Mouse (Mus musculus) forebrain, embryonic 11.5 days (tissue): ENCODE data around the gene Calhm6. TPM values are rescaled to one million over a fixed set of nuclear protein-coding genes. Genes with fewer than 3 reads are reported as not detected.

Experiments used
- ATAC-seq: fragments of 200-750 bp; cut with Nextera tagmentation; replicated peaks from 2 replicates; pipeline ENCODE4 v1.8.0; 2017; ENCODE audit warnings: moderate TSS enrichment; ENCODE audit not compliant: low FRiP score
- DNase-seq: peaks from one replicate; pipeline ENCODE4 v3.0.0-alpha.2; 2017; ENCODE audit warnings: low spot score
- H3K27ac ChIP-seq: fragments of 300-500 bp; sonication (generic); 2 replicates; pipeline ENCODE4 v1.5.1; 2014; ENCODE audit warnings: low read depth, low read length
- H3K27me3 ChIP-seq: fragments of 300-500 bp; sonication (generic); 2 replicates; pipeline ENCODE4 v1.6.1; 2014; ENCODE audit warnings: mild to moderate bottlenecking, low read length, mixed read lengths; ENCODE audit not compliant: control insufficient read depth, insufficient read depth
- H3K36me3 ChIP-seq: fragments of 300-500 bp; sonication (generic); 2 replicates; pipeline ENCODE4 v1.6.1; 2014; ENCODE audit warnings: mild to moderate bottlenecking, low read length, moderate library complexity, mixed read lengths; ENCODE audit not compliant: control insufficient read depth, insufficient read depth
- H3K4me1 ChIP-seq: fragments of 300-500 bp; sonication (generic); replicated peaks from 2 replicates; pipeline ENCODE4 v1.6.1; 2014; ENCODE audit warnings: low read length, mixed read lengths; ENCODE audit not compliant: control insufficient read depth, insufficient read depth
- H3K4me2 ChIP-seq: fragments of 300-500 bp; sonication (generic); 2 replicates; pipeline ENCODE4 v1.6.1; 2014; ENCODE audit warnings: low read depth, mild to moderate bottlenecking, low read length, moderate library complexity, mixed read lengths; ENCODE audit not compliant: severe bottlenecking
- H3K4me3 ChIP-seq: fragments of 300-500 bp; sonication (generic); 2 replicates; pipeline ENCODE4 v1.5.1; 2014; ENCODE audit warnings: low read depth, low read length
- H3K9ac ChIP-seq: fragments of 300-500 bp; sonication (generic); 2 replicates; pipeline ENCODE4 v1.6.1; 2014; ENCODE audit warnings: low read length
- H3K9me3 ChIP-seq: fragments of 300-500 bp; sonication (generic); 2 replicates; pipeline ENCODE4 v1.6.1; 2016; ENCODE audit warnings: low read length, mixed read lengths; ENCODE audit not compliant: control insufficient read depth
- WGBS: fragments of 180-500 bp; shearing (Covaris S2); extraction: QIAGEN DNeasy Blood & Tissue Kit; methylation state at CpG from one replicate; pipeline ENCODE4 v1.1.7; 2014; 5-methylcytosine and 5-hydroxymethylcytosine counted together
- polyA plus RNA-seq: library from polyadenylated mRNA; unstranded; fragments of >200 nt; fragmentation: Nextera tagmentation; extraction: Ambion mirVana; gene quantifications from 2 replicates; pipeline ENCODE4 v1.2.1, GENCODE M21; 2014

The Calhm6 gene
- 0.33 and 0.69 TPM in 2 replicates for polyA plus RNA-seq

GRCm38 (mm10) chr10:34127392-34128378, at the start of gene Calhm6:
Calhm6 (minus strand) TSS chr10:34127984.
- 17% methylated on average over 44 of the region's 44 CpGs for WGBS
- H3K9me3 ChIP-seq: no peaks in the 10 kb centered on the region
- H3K9ac ChIP-seq: peak within 1 kb of the TSS; percentile 43
- peak; percentile 65 for DNase-seq
- peak within 1 kb of the TSS; percentile 41 for H3K4me3 ChIP-seq
- ATAC-seq: peak; percentile 61
- H3K27ac ChIP-seq: no peak within 1 kb of the TSS
- H3K27me3 ChIP-seq: no peaks in the 10 kb centered on the region
- H3K4me2 ChIP-seq: peak within 1 kb of the TSS; percentile 67
- no peaks in the 10 kb centered on the region for H3K36me3 ChIP-seq
- H3K4me1 ChIP-seq: no peaks in the 10 kb centered on the region

DNA sequence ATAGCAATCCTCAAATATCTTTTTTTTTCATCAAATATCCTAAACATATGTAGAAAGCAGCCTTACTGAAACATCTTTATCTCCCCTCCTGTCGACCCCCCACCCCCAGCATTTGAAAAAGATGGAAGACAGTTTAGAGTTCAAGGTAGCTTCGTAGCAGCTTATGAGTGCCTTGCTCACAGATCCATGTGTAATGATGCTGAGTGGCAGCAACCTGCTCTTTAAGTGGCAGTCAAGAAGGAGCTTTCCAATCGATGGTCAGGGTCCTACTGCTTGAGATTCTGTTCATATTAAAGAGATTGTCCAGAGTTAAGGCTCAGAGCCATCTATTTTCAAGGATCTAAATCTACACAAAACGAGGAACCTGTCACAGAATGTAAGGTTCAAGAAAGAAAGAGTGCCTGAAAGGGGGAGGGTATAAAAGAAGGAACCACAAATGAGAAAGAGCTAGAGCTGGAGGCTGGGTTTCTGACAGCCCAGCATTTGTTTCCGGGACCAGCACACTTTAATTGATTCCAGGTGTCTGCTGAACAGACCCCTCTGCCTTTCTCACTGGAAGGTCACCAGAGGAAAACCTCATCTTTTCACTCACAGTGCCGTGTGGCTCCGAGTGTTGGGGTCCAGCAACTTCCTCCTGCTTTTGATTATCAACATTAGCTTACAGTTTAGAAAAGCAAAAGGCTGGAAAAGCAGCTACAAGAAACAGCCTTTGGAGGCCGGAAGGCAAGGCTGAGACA, 48.3 kb upstream of the Calhm6 start:
- DNase-seq (no peak), ATAC-seq (no peak)
- Histone ChIP-seq H3K36me3 (no peaks in the 10 kb centered on the region), H3K4me1 (no peaks in the 10 kb centered on the region), H3K27me3 (no peaks in the 10 kb centered on the region), H3K27ac (no peak overlapping the region), H3K4me3 (no peak overlapping the region), H3K9me3 (no peaks in the 10 kb centered on the region), H3K9ac (no peak overlapping the region), H3K4me2 (no peak overlapping the region)
- 62% methylated on average over 8 of the region's 8 CpGs for WGBS

GRCm38 (mm10) chr10:34172663-34173282, 45.0 kb upstream of the Calhm6 start:
- no peaks in the 10 kb centered on the region for H3K9me3 ChIP-seq
- H3K27me3 ChIP-seq: no peaks in the 10 kb centered on the region
- 74% methylated on average over 4 of the region's 4 CpGs for WGBS
- no peak overlapping the region for H3K4me2 ChIP-seq
- ATAC-seq (no peak), DNase-seq (no peak)
- H3K36me3 ChIP-seq: no peaks in the 10 kb centered on the region
- no peak overlapping the region for H3K4me3 ChIP-seq
- H3K4me1 ChIP-seq: no peaks in the 10 kb centered on the region
- no peak overlapping the region for H3K9ac ChIP-seq
- H3K27ac ChIP-seq: no peak overlapping the region

DNA sequence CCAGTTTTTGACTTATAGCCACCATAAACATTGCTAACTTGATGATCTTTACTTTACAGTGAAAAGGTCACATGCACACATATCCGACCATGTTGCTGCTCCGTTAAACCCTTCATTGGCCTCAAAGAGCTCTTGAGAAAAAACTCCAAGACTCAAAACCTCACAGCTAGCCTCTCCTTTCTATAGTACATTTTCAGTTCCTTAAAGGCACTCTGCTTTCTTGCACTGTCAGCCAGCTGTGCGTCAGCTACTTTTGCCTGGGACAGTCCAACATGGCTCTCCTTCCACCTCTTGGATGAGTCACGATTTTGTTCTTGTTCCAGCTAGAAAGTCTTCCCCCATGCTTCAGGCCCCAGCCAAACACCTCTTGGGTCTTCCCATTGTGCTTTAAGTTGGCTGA, 43.9 kb upstream of the Calhm6 start:
- 92% methylated on average over 4 of the region's 4 CpGs for WGBS
- no peak for DNase-seq

GRCm38 (mm10) chr10:34171191-34171590, 43.4 kb upstream of the Calhm6 start:
- Histone ChIP-seq H3K9me3 (no peaks in the 10 kb centered on the region), H3K4me1 (no peaks in the 10 kb centered on the region), H3K4me3 (no peak overlapping the region), H3K36me3 (no peaks in the 10 kb centered on the region), H3K27ac (no peak overlapping the region), H3K9ac (no peak overlapping the region), H3K4me2 (no peak overlapping the region), H3K27me3 (no peaks in the 10 kb centered on the region)
- DNase-seq (no peak), ATAC-seq (no peak)
- 94% methylated on average over 3 of the region's 3 CpGs for WGBS

More for the DNA sequence above, 43.9 kb upstream of the Calhm6 start:
- no peaks in the 10 kb centered on the region for H3K27me3 ChIP-seq
- no peaks in the 10 kb centered on the region for H3K4me1 ChIP-seq
- no peaks in the 10 kb centered on the region for H3K9me3 ChIP-seq
- ATAC-seq: no peak
- H3K4me3 ChIP-seq: no peak overlapping the region
- no peak overlapping the region for H3K27ac ChIP-seq
- no peak overlapping the region for H3K4me2 ChIP-seq
- H3K36me3 ChIP-seq: no peaks in the 10 kb centered on the region
- H3K9ac ChIP-seq: no peak overlapping the region

GRCm38 (mm10) chr10:34166971-34167370, 39.2 kb upstream of the Calhm6 start:
- Histone ChIP-seq H3K4me2 (no peak overlapping the region), H3K36me3 (no peaks in the 10 kb centered on the region), H3K9ac (no peak overlapping the region), H3K27ac (no peak overlapping the region), H3K4me3 (no peak overlapping the region), H3K27me3 (no peaks in the 10 kb centered on the region), H3K4me1 (no peaks in the 10 kb centered on the region), H3K9me3 (no peaks in the 10 kb centered on the region)
- WGBS: 90% methylated on average over 2 of the region's 2 CpGs
- no peak for DNase-seq
- no peak for ATAC-seq

- DNase-seq (no peak), ATAC-seq (no peak)
- no peak overlapping the region for H3K27ac ChIP-seq
- 92% methylated on average over 12 of the region's 12 CpGs for WGBS
- H3K4me1 ChIP-seq: no peaks in the 10 kb centered on the region
- H3K4me2 ChIP-seq: no peak overlapping the region
- H3K27me3 ChIP-seq: no peaks in the 10 kb centered on the region
- no peaks in the 10 kb centered on the region for H3K9me3 ChIP-seq
- no peaks in the 10 kb centered on the region for H3K36me3 ChIP-seq
- H3K9ac ChIP-seq: no peak overlapping the region
- no peak overlapping the region for H3K4me3 ChIP-seq
Observed at GRCm38 (mm10) chr10:34155796-34156554, 28.2 kb upstream of the Calhm6 start.

GRCm38 (mm10) chr10:34151827-34152226, 24.0 kb upstream of the Calhm6 start:
- ATAC-seq: no peak
- WGBS: 85% methylated on average over 3 of the region's 3 CpGs

More at GRCm38 (mm10) chr10:34151827-34152226, 24.0 kb upstream of the Calhm6 start:
- Histone ChIP-seq H3K4me1 (no peaks in the 10 kb centered on the region), H3K4me3 (no peak overlapping the region), H3K9ac (no peak overlapping the region), H3K36me3 (no peaks in the 10 kb centered on the region), H3K27me3 (no peaks in the 10 kb centered on the region), H3K4me2 (no peak overlapping the region), H3K27ac (no peak overlapping the region), H3K9me3 (no peaks in the 10 kb centered on the region)
- DNase-seq: no peak
